Mouse (Mus musculus) mouse trophoblast stem cell (cell line): ENCODE results near the gene Notch4.

Experiments used
- in situ Hi-C, 2 experiments: fragments of 300-500 bp; cut with MseI, MboI; formaldehyde crosslinking; loops; 2 replicates in 1 of 2; 3 replicates in 1 of 2; pipeline ENCODE4 v1.15.1; 2025

Notch4 gene

DNA sequence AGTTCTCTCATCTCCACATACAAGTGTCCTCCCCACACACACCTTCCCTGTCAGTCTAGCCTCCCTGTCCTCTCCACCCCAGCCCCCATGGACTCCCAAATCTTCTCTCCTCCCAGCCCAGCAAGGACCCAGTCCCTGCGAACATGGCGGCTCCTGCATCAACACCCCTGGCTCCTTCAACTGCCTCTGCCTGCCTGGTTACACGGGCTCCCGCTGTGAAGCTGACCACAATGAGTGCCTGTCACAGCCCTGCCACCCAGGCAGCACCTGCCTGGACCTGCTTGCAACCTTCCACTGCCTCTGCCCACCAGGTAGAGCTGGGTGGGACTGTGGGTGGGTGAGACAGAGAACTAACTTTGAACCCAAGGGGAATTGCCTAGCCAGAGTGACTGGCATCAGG lies 5.9 kb downstream of the Notch4 start:
- in situ Hi-C loops: no loop called here

DNA sequence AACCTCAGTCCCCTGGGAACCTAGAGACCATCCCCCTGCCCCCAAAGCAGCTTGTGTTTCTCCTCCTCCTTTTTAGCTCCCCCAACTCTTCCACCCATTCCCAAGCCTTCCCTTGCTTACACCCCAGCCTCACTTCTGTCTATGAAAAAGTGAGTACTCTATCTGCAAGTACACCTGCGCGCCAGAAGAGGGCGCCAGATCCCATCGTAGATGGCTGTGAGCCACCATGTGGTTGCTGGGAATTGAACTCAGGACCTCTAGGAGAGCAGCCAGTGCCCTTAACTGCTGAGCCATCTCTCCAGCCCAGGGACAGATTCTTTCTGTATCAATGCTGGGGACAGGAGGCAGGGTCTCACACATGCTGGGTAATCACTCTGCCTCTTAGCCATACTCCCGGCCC lies 7.8 kb downstream of the Notch4 start:
- in situ Hi-C loops: no loop called here

DNA sequence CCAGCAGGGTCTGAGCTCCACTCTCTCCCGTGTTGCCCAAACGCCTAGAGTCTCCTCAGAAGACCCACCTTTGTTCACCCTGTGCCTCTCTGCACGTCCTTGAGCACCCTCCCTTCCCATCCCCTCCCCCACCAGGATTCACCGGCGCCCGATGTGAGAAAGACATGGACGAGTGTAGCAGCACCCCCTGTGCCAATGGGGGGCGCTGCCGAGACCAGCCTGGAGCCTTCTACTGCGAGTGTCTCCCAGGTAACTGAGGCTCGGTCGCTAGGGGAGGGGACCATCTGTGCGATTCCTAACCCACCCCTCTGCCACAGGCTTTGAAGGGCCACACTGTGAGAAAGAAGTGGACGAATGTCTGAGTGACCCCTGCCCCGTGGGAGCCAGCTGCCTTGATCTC lies 8.3 kb downstream of the Notch4 start:
- in situ Hi-C loops: no loop called here

DNA sequence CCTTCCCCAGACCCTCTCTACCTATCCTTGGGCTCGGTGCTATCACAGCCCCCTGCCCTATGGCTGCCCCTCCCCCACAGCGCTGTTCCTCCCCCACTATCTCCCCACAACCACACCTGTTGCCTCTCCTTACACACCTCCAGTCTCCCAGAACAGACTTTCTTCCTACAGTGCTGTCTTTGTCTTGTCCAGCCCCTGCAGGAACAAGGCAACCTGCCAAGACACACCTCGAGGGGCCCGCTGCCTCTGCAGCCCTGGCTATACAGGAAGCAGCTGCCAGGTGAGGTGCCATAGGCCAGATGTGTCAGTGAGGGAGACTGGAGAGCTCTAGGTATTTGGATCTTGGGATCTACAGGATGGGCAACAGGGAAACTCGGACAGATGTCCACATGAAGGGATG lies 12.5 kb downstream of the Notch4 start:
- in situ Hi-C loops: loop anchor here in 1 of 2 experiments (5.0 kb wide), 1 partner anchor 36 kb away; no protein-coding TSS in a partner anchor

DNA sequence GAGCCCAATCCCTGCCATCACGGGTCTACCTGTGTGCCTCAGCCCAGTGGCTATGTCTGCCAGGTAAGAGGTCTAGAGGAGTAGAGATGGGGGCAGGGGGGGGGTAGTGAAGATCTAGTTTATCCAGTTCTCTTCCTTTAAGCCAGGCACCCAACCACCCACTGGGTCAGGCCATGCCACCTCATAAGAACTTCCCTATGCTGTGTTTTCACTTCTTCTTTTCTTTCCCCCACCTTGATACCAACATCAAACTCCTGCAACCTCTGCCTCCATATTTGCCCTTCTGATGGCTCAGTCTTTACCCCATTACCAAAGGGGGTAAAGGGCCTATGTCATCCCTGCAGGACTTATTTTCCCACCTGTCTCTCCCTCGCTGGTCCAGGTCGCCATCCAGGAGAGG lies 14.0 kb downstream of the Notch4 start:
- in situ Hi-C loops: loop anchor here in 1 of 2 experiments (5.0 kb wide), 1 partner anchor 34 kb away; no protein-coding TSS in a partner anchor

DNA sequence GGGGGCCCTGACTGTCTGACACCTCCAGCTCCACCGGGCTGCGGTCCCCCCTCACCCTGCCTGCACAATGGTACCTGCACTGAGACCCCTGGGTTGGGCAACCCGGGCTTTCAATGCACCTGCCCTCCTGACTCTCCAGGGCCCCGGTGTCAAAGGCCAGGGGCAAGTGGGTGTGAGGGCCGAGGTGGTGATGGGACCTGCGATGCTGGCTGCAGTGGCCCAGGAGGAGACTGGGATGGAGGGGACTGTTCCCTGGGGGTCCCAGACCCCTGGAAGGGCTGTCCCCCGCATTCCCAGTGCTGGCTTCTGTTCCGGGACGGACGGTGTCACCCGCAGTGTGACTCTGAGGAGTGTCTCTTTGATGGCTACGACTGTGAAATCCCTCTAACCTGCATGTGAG lies 18.5 kb downstream of the Notch4 start:
- in situ Hi-C loops: no loop called here

DNA sequence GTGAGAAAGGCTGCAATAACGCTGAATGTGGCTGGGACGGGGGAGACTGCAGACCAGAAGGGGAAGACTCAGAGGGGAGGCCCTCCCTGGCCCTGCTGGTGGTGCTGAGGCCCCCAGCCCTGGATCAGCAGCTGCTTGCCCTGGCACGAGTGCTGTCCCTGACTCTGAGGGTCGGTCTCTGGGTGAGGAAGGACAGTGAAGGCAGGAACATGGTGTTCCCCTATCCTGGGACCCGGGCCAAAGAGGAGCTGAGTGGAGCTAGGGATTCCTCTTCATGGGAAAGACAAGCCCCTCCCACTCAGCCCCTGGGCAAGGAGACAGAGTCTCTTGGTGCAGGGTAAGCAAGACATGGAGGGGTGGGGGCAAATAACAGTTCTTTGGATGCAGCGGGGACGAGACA lies 19.3 kb downstream of the Notch4 start:
- in situ Hi-C loops: no loop called here

DNA sequence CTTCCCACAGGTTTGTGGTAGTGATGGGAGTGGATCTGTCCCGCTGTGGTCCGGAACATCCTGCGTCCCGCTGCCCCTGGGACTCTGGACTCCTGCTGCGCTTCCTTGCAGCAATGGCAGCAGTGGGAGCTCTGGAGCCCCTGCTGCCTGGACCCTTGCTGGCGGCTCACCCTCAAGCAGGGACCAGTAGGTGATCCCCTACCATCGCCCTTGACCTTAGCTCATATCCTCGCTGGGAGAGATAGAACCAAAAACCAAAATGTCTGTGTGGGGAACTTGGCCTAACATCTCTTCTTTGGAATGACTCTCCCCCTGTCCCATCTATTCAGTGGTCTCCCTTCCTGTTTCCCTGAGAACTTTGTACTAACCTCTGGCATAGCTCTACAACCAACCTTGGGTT lies 19.8 kb downstream of the Notch4 start:
- in situ Hi-C loops: no loop called here

DNA sequence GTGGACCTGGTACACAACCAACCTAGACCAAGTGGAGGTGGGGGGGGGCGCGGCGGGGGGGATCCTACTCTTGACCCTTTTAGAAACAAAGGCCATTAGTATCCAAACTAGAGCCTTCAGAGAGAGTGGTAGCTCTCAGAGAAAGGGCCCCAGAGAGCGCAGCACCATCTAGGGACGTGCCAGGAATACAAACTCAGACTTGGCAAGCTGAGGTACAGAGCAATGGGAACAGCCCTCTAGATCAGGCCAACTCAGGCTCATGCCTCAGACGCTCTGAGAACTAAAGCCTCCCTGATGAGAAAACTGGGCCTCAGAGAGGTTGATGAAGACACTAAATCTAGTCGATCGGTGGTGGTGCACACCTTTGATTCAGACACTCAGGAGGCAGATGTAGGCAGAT lies 21.1 kb downstream of the Notch4 start:
- in situ Hi-C loops: no loop called here

DNA sequence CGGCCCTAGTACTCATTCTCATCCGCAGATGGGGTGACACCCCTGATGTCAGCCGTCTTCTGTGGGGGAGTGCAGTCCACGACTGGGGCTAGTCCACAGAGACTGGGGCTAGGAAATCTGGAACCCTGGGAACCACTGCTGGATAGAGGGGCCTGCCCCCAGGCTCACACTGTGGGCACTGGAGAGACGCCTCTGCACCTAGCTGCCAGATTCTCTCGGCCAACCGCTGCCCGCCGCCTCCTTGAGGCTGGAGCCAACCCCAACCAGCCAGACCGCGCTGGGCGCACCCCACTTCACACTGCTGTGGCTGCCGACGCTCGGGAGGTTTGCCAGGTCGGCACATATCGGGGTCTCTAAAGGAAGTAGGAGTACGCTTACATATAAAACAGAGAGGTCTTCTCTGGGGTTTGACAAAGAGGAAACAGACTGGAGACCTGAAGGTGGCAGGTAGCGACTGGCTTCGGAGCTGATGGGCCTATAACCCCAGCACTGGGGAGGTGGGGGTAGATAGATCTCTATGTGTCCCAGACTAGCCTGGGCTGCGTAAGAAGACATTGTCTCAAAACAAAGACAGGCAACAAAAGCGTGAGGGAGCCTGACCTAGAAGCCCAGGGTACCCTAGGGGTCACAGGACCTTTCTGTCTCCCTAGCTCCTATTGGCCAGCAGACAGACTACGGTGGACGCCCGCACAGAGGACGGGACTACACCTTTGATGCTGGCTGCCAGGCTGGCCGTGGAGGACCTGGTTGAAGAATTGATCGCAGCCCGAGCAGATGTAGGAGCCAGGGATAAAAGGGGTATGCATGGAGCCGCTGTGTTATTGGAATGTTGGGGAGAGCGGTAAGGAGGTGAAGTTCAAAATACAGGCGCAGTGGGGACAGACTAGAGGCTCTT lies 22.1 kb downstream of the Notch4 start:
- in situ Hi-C loops: no loop called here

DNA sequence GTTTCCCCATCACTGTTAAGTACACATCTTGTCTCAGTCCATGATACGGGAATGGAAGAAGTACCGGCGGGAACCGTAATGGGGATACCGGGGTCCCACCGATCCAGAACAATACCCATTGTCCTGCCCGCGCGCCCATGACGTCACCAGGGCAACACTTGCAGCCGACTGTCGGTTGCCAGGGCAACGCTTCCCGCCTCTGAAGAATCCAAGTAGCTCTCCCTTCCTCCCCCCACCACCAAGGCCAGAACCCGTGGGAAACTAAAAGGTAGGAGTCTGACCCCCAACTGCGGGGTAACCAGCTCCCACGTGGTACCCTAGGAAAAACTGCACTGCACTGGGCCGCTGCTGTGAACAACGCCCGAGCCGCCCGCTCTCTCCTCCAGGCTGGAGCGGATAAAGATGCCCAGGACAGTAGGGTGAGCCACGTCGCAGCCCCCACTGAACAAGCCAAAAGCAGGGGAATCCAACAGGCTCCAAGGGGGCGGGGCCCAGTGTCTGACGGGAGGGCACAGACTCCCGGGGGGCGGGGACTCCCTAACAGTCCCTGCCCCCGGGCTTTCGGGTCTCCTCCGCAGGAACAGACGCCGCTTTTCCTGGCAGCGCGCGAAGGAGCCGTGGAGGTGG lies 22.8 kb downstream of the Notch4 start:
- in situ Hi-C loops: no loop called here

DNA sequence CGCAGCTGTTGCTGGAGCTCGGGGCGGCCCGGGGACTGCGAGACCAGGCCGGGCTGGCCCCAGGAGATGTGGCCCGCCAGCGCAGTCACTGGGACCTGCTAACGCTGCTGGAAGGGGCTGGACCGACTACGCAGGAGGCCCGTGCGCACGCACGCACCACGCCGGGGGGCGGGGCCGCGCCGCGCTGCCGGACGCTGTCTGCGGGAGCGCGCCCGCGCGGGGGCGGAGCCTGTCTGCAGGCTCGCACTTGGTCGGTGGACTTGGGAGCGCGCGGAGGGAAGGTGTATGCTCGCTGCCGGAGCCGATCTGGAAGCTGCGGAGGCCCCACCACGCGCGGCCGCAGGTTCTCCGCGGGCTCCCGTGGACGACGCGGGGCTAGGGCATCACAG lies 23.3 kb downstream of the Notch4 start:
- in situ Hi-C loops: no loop called here

DNA sequence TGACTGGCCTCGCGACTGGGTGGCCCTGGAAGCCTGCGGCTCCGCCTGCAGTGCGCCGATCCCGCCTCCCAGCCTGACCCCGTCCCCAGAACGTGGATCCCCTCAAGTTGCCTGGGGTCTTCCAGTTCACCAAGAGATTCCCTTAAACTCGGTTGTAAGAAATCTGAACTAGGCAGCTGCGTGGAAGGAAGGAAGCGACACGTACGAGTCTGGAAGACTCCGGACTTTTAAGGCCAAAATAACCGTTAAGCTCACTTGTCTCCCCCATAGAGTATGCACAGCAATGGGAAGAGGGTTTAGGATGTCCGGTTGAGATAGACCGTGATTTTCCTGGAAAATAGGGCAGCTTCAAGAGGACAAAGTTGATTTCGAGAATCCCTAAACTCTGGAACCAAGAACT lies 23.7 kb downstream of the Notch4 start:
- in situ Hi-C loops: no loop called here

DNA sequence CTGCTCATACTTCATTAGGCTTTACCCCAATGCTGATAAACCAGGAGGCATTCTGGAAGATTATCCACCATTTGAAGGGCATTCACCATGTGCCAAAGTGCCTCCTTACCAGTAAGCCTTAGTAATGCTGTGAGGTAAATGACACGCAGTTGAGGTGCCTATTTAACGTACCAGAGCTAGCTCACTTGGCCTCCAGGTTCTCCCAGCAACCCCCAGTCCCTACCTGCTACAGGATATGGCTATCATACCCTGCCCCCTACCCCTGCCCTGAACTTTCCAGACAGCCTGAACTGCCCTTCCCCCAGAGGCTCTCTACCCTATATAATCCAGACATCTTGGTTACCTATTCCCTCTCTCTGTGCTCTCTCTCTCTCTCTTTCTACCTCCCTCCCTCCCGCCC lies 24.7 kb downstream of the Notch4 start:
- in situ Hi-C loops: no loop called here

DNA sequence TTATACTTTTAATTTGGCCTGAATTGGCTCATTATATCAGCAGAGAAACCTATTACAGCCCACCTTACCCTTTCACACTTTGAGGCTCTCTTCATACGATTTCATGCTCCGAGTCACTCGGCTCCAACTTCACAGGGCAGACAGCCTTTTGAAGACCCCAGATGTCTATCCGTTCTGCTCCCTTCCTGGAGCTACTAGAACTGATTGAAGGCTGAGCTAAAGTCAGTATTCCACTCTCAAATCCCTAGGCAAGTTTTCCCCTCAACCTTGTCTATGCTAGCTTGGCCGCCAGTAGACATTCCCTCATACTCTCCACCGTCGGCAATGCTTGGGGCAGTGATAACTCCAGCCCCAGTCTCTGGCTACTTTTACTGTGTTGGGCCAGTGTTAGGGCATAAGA lies 25.1 kb downstream of the Notch4 start:
- in situ Hi-C loops: no loop called here

DNA sequence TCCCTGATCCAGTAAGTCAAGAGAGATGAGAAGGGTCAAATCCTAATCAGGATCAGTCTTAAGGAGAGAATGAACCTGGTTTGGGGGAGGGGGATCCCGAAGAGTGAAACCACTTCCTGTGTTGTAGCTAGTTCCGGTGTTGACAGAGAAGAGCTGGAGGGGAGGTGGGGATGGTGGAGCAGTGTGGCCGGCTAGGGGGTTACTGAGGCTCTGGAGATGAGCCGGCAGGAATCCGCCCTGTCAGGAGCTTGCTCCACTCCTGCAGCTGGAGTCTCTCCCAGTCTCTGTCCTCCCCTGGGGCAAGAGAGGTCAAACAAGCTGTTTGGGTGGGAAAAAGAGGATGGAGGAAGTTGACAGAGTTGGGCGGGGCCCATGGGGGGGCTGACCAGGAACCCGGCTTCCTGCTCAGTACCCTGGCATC lies 25.6 kb downstream of the Notch4 start, which contains the start of gene Gpsm3:
Gene Gpsm3, plus strand, starts transcription at position 126 of the 421 bp plus-strand sequence.
- in situ Hi-C loops: no loop called here

DNA sequence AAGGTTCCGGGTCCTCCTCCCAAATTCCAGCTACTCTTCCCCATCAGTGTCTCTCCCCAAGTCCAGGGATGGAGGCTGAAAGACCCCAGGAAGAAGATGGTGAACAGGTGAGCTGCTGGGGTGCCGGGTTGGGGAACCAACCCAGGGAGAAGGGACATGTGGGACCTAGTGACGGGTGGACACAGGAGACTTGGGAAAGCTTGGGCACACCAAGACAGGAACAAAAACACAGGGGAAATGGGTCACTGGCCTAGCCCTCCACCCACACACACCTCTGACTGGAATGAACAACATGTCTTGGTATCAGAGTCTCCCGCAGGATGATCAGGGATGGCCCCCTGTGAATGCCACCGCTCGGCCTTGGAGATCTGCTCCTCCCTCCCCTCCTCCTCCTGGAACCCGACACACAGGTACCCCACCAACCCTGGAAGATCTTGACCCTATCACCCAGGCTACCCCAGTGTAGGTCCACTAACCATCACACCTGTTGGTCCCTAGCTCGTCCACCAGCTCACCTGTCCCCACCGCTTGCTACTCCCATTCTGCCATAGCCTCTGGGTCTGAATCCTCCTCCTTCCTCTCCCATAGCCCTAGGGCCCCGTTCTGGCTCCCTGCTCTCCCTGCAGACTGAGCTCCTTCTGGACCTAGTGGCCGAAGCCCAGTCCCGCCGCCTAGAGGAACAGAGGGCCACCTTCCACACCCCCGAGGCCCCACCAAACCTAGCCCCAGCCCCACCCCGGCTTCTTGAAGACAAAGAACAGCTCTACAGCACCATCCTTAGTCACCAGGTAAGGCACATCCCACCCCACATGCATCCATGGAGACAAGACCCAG lies 26.3 kb downstream of the Notch4 start:
- in situ Hi-C loops: no loop called here

DNA sequence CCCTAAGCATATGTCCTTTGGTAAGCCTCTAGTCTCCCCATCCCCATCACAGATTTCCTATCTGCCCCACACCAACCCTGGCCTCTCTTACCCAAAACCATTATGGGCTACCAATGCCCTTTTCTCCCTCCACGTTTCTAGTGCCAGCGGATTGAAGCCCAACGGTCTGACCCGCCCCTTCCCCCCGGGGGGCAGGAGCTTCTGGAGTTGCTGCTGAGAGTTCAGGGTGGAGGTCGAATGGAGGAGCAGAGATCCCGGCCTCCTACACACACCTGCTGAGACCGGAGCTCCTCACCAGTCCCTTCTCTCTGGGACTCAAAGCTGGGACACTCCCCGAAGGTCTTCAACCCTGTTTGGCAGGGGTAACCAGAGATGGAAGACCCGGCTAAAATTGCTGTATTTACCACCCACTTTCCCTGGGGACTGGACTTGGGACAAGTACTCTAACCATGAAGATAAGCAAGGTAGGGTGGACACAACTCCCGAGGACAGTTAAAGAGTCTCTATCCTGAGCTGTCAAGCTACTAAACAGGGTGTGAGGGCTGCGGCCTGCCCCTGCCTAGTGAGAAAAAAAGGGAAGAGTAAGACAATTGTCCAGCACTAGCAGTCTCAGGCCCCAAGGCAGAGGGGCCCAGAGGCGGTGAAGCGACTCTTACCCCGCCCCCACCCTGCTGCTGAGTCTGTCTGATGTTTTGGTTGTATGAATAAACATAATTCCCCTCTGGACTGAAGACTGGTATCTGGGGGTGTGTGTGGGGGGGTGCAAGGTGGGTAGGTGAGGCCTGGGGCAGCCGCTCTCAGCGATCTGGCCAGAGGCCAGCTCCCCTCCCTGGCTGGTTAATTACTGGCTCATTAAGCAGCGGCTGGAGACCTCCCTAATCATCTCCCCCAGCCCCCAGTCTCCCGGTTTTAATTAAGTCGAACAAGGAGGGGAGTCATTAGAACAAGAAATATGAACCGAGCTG lies 27.2 kb downstream of the Notch4 start, which contains the start of gene Pbx2:
Gene Pbx2, plus strand, starts transcription at position 238 of the 965 bp plus-strand sequence.
- in situ Hi-C loops: no loop called here

DNA sequence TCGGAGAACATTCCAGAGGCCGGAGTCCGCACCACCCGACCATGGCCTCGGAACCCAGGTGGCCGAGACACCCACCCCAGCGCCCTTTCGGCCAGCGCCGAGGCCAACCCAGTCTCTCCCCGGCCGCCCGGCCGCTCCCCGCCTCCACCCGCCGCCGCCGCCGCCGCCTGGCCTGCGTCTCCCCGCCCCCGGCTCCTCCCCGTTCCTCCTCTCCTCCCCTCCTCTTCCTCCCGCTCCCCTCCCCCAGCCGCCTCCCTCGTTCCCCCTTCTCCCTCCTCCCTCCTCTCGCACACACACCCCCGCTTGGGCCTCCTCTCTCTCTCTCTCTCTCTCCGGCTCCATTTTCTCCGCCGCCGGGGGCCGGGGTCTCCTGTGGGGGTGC lies 27.9 kb downstream of the Notch4 start:
- in situ Hi-C loops: no loop called here

DNA sequence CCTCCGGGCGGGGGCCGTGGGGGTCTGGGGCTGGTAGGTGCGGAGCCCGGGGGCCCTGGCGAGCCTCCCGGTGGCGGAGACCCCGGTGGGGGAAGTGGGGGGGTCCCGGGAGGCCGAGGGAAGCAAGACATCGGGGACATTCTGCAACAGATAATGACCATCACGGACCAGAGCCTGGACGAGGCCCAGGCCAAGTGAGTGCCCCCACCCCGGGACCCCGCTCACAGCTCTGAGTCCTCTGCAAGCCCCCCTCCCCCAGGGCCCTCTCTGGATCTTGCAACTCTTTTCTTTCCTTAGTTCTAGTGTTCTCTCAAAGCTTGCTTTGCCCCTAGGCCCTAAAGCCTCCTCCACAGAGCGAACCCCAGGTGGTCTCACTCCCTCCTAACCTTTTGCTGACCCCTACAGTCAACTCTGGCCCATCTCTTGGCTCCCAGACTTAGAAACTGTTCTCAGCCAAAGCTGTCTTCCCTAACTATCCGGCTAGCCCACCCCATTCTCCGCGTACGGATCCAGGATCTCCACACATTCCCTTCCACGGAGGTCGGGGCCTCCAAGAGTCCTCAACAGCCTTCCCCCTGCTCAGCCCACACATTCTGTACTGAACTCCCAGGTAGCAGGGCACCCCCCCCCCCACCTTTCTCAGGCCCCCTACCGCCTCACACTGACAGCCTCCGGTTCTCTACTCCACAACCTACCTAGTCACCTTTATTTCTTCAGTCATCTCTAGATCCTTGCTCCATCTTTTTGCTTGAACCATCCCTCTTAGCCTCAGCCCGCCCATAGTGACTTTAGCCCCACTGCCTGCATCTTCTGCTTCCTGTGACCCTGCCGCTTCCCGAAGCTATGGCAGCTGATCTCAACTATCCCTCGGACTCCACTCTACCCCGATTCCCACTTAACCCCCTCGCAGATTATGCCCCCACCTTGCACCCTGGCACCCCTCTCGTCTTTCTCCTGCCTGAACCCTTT lies 28.8 kb downstream of the Notch4 start:
- in situ Hi-C loops: no loop called here
